Mouse (Mus musculus): ENCODE results near the gene Galnt3.

Galnt3 gene

GRCm38 (mm10) chr2:66034907-66035679 lies 89.7 kb downstream of the Galnt3 start:
- no peak for ATAC-seq (ENCODE audit: insufficient number of reproducible peaks, low FRiP score, low TSS enrichment)

All from cerebellum, adult (tissue).